Mouse (Mus musculus): Measurements from ENCODE around the gene Il17f.

GRCm38 (mm10) chr1:20757586-20757985 lies 32.8 kb downstream of the Il17f start:
- TF ChIP-seq CTCF (IDR thresholded peaks at IDR 0.05; ENCODE audit: low read depth) (no peak), EP300 (IDR thresholded peaks at IDR 0.05; ENCODE audit: low read depth) (no peak)

Measured in liver, embryonic 14.5 days (tissue).